Mouse (Mus musculus) layer of hippocampus, adult 11-12 months (tissue): Measurements from ENCODE around the gene Zfp61.

Source experiments
- DNase-seq: peaks from one replicate; pipeline ENCODE4 v3.0.0; 2022; ENCODE audit warnings: low spot score

Zfp61 gene

DNA sequence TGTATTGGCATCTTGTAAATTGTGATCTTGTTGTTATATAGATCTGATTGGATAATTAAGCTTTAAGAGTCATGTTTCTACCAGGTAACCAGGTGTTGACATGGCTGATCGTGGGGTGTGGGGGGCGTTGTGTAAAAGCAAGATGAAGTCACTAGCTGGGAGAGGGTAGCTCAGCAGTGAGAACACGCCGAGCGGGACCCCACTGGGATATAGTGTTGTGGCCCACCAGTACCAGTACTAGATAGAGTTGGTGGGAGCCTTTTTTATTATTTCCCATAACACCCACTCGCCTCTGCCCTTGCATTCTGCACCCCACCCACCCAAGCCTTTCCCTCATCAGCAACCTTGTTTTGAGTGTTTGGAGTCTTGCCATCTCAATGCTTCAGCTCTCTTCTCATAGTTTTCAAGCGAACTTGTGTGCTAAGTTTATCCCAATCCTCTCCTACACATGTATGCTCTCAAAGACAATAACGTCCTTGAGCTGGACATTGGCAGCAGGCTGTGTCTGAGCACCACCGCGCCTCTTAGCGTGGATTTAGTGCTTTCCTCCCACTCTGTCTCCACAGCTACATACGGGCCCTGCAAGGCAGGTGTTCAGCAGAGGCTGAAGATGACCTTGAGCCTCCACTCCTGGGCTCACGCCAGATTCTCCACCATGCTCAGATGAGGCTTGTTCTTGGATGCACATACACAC lies 41.6 kb downstream of the Zfp61 start:
- no peak for DNase-seq

DNA sequence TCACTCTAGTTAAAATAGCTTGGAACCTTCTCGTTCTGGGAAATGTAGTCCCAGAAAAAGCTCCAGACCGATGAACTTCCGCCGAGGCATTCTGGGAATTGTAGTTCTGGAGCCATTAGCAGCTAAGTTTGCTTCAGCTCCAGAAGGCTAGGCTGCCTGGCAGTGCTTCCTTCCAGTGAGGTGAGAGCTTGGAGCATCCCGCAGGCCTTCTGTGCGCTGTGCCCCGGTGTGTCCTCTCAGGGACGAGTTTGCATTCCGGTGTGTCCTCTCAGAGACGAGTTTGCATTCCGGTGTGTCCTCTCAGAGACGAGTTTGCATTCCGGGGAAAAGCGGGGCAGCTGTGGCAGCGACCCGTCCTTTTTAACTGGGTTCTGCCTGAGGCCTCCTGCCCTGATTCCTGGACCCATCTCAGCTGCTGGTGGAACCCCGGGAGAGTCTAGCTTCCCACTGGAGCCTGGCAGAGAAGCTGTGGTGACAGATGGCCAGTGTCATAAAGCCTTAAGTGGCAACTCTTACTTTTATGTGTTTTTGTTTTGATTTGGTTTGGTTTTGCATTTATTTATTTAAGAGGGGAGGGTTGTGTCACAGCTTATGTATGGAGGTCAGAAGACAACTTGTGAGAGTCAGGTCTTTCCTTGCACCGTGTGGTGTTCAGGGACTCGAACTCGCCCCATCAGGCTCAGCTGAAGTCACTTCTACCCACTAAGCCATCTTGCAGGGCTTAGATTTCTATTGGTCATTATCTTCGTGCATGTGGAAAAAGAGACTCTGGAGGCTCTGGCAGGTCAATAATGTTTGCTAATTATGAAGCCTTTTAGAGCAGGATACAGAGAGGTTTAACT lies 46.2 kb downstream of the Zfp61 start, which contains the start of gene Zfp108:
Zfp108 (plus strand) TSS at position 162 of the 842 bp plus-strand sequence.
- DNase-seq, result peak; percentile 90

DNA sequence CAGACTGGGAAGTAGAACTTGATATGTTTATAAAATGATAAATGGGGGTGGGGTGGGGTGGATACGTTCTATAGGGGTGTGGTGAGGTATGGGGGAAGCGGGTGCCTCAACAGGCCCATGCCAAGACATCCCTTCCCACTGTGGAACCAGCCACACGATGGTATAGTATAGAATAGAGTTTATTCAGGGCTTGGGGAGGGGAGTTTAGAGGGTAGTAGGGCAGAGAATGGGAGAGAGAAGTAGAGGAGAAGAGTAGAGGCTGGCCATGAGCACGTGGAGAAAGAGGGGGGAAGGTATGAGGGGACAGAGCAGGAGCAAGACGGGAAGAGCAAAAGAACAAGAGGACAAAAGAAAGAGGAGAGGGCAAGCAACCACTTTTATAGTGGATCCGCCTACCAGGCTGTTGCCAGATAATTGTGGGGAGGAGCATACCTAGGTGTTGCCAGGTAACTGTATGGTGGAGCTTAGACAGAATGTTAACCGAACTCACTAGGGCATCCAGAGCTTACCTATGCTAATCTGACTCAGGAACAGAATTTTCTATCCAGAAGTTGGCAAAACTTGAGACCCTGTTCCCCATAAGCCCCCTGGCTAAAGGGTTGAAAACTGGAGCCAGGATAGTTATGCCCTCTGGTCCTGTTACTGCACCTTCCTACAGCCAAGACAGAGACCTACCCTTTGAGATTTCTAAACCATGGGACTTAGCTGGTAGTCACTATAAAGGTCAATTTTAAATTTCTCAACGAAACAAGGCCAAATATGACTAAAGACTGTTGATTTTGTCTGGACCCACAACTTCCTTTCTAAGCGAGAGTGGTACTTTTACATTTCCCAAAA lies 47.0 kb downstream of the Zfp61 start:
- DNase-seq, result no peak
